Mouse (Mus musculus) heart, embryonic 14.5 days (tissue): Measurements from ENCODE around the gene Mrgbp. TPM values are rescaled to one million over a fixed set of nuclear protein-coding genes. Genes with fewer than 3 reads are reported as not detected.

Experiments
- ATAC-seq: fragments of 200-750 bp; cut with Nextera tagmentation; 2 replicates; pipeline ENCODE4 v1.8.0; 2017; ENCODE audit warnings: low read depth, moderate TSS enrichment; ENCODE audit not compliant: insufficient number of reproducible peaks, insufficient read depth, low FRiP score
- H3K27ac ChIP-seq, 2 experiments: fragments of 200-500 bp in 1 of 2; fragments of 300-500 bp in 1 of 2; sonication (generic) in 1 of 2; replicated peaks in 1 of 2; 2 replicates each; pipeline ENCODE4 v1.5.1; 2012 to 2014; ENCODE audit warnings: low read depth in 2 of 2, low read length in 2 of 2, control low read depth in 1 of 2, mild to moderate bottlenecking in 1 of 2, mixed read lengths in 1 of 2; ENCODE audit not compliant: control insufficient read depth in 1 of 2, insufficient read depth in 1 of 2
- H3K27me3 ChIP-seq: fragments of 300-500 bp; sonication (generic); 2 replicates; pipeline ENCODE4 v1.6.1; 2014; ENCODE audit warnings: mild to moderate bottlenecking, low read length, control low read depth; ENCODE audit not compliant: control insufficient read depth, insufficient read depth
- H3K36me3 ChIP-seq: fragments of 300-500 bp; sonication (generic); 2 replicates; pipeline ENCODE4 v1.6.1; 2014; ENCODE audit warnings: mild to moderate bottlenecking, control low read depth, low read length, mixed read lengths; ENCODE audit not compliant: control insufficient read depth, insufficient read depth
- H3K4me1 ChIP-seq, 2 experiments: fragments of 200-500 bp in 1 of 2; fragments of 300-500 bp in 1 of 2; sonication (generic) in 1 of 2; 2 replicates each; pipeline ENCODE4 v1.6.1; 2012 to 2014; ENCODE audit warnings: low read length in 2 of 2, control low read depth in 1 of 2, mixed read lengths in 1 of 2; ENCODE audit not compliant: control insufficient read depth in 2 of 2, insufficient read depth in 2 of 2
- H3K4me2 ChIP-seq: fragments of 300-500 bp; sonication (generic); 2 replicates; pipeline ENCODE4 v1.6.1; 2014; ENCODE audit warnings: mild to moderate bottlenecking, low read length
- H3K4me3 ChIP-seq, 2 experiments: fragments of 200-500 bp in 1 of 2; fragments of 300-500 bp in 1 of 2; sonication (generic) in 1 of 2; 2 replicates each; pipeline ENCODE4 v1.5.1; 2012 to 2014; ENCODE audit warnings: low read length in 2 of 2, mild to moderate bottlenecking in 2 of 2, control low read depth in 1 of 2, low read depth in 1 of 2, moderate library complexity in 1 of 2; ENCODE audit not compliant: control insufficient read depth in 1 of 2, insufficient read depth in 1 of 2
- H3K9ac ChIP-seq: fragments of 300-500 bp; sonication (generic); 2 replicates; pipeline ENCODE4 v1.6.1; 2014; ENCODE audit warnings: mild to moderate bottlenecking, low read length
- H3K9me3 ChIP-seq: fragments of 300-500 bp; sonication (generic); 2 replicates; pipeline ENCODE4 v1.6.1; 2016; ENCODE audit warnings: low read length, control low read depth; ENCODE audit not compliant: control insufficient read depth
- WGBS: fragments of 180-500 bp; shearing (Covaris S2); extraction: QIAGEN DNeasy Blood & Tissue Kit; methylation state at CpG from one replicate; pipeline ENCODE4 v1.1.7; 2014; 5-methylcytosine and 5-hydroxymethylcytosine counted together
- polyA plus RNA-seq: library from polyadenylated mRNA; unstranded; fragments of >200 nt; fragmentation: Nextera tagmentation; extraction: Ambion mirVana; gene quantifications from 2 replicates; pipeline ENCODE4 v1.2.1, GENCODE M21; 2014

Mrgbp gene
- 23.5 and 24.4 TPM in 2 replicates for polyA plus RNA-seq

DNA sequence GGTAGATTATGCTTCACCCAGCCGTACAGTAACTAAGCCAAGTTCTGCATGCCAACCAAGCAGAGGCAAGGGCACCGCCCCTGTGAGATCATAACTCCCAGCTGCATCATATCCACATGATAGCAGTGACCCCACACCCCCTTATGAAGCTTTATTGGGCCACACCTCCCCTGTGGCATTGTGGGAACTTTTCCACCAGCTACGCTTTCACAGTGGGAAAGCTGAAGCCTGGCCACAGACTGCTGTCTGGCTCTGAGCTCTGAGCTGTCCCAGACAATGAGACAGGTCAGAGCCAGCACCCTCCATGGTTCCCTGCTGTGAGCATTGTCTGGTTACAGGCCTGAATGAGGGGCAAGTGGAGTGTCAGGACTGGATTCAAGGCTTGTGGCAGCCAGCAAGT lies at the start of gene Mrgbp:
Gene Mrgbp (plus strand): TSS at position 303 of the 400 bp plus-strand sequence.
- Histone ChIP-seq H3K9ac (0 out of 2 replicates have a peak within 1 kb of the TSS, but pooled peaks have one; percentile 21), H3K9me3 (no peaks in the 10 kb centered on the region), H3K4me2 (no peak within 1 kb of the TSS), H3K27me3 (no peaks in the 10 kb centered on the region), H3K27ac (no peak within 1 kb of the TSS), H3K4me1 (peaks cover 8 to 16% of the 10 kb centered on the region in 2 experiments; a peak in 3 of 4 replicates), H3K36me3 (peaks cover 19% of the 10 kb centered on the region), H3K4me3 (no peak within 1 kb of the TSS)
- ATAC-seq: no peak
- 76% methylated on average over 3 of the region's 3 CpGs for WGBS

DNA sequence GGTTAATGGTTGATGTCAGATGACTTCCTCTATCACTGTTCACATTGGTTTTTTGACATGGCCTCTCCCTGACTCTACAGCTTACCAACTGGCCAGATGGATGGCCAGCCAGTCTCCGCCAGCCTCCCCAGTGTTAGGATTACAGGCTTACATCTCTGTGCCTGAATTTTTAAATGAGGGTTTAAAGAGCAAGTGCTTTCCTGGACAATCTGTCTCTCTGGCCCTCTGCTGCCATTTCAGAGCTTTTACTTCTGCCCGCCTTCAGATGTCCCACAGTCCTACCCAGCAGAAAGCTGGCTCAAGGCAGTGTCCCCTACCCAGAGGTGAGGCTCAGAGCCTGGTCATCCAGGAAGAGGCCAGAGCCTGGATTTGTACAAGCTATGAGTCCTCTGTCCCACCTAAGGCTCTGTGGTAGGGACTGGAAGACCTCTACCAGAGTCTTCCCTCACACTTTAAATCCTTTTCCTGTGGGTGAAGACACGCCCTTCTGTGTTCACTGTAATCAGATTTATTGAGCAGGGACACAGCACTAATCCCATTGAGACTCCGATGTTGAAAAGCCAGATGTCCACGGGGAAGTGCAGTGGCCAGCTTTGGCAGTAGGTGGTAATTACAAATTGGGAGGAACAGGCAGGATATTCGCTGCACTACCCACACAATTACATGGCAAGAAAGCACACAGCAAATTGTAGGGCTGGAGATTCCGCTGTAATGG lies 49.3 kb upstream of the Mrgbp start:
- H3K27me3 ChIP-seq: peaks cover 17% of the 10 kb centered on the region
- H3K9me3 ChIP-seq: no peaks in the 10 kb centered on the region
- WGBS: 67% methylated on average over 7 of the region's 7 CpGs
- H3K4me1 ChIP-seq: peaks cover 0 to 5% of the 10 kb centered on the region in 2 experiments; a peak in 2 of 4 replicates
- ATAC-seq: no peak
- no peak overlapping the region for H3K4me3 ChIP-seq
- H3K4me2 ChIP-seq: no peak overlapping the region
- H3K9ac ChIP-seq: no peak overlapping the region
- H3K36me3 ChIP-seq: no peaks in the 10 kb centered on the region
- H3K27ac ChIP-seq: no peak overlapping the region

DNA sequence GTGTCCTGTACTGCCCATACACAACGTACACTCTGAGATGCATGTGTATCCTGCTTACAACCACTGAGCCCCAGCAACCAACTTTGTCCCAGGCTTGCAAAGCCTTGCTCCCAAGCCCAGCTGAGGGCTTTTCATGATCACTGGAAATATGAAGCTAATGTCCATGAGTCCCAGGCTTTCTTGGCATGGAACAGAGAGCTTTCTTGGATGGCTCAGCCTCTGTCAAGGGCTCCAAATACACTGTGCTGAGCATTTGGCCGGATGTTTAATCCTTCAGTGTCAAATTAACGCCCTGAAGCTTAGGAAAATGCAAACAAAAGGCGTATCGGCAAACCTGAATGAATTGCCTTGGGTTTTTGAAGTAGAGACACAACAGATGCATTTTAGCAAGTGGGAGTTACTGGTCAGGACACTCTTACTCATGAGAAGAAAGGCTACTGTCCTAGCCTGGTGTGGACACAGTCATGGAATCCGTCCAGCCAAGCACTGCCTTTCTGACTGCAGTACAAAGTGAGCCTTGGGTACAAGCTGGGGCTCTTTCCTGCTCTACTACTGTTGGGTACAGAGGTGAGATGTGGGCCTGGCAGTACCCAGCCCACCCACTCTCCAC lies 48.6 kb upstream of the Mrgbp start:
- Histone ChIP-seq H3K27ac (no peak overlapping the region), H3K9me3 (no peaks in the 10 kb centered on the region), H3K4me2 (no peak overlapping the region), H3K4me3 (no peak overlapping the region), H3K4me1 (peaks cover 0 to 5% of the 10 kb centered on the region in 2 experiments; a peak in 2 of 4 replicates), H3K9ac (no peak overlapping the region), H3K36me3 (no peaks in the 10 kb centered on the region), H3K27me3 (peaks cover 17% of the 10 kb centered on the region)
- ATAC-seq: no peak
- WGBS: 57% methylated on average over 6 of the region's 6 CpGs

DNA sequence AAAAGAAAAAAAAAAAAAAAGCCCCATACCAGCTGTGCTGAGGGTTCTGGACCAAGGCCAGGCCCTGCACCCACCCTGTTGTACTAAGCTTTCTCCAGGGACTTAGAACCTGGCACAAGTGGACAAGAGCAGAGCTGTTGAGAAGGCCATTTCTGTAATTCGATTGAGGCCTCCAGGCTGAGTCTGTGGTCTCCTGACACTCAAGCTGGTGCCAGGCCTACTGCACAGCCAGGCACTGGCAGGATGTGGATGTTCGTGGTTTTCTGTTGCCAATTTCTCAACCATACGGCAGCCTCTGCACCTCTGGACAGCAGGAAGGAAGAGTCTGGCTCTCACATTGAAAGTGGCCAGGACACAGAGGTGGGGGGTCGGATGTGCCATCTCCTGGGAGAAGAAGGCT lies 47.9 kb upstream of the Mrgbp start:
- peaks cover 10% of the 10 kb centered on the region for H3K27me3 ChIP-seq
- ATAC-seq: no peak
- peaks cover 0 to 3% of the 10 kb centered on the region in 2 experiments; a peak in 2 of 4 replicates for H3K4me1 ChIP-seq
- no peak overlapping the region for H3K4me3 ChIP-seq
- no peak overlapping the region for H3K9ac ChIP-seq
- H3K9me3 ChIP-seq: no peaks in the 10 kb centered on the region
- no peaks in the 10 kb centered on the region for H3K36me3 ChIP-seq
- H3K27ac ChIP-seq: no peak overlapping the region
- 59% methylated on average over 4 of the region's 4 CpGs for WGBS
- no peak overlapping the region for H3K4me2 ChIP-seq

DNA sequence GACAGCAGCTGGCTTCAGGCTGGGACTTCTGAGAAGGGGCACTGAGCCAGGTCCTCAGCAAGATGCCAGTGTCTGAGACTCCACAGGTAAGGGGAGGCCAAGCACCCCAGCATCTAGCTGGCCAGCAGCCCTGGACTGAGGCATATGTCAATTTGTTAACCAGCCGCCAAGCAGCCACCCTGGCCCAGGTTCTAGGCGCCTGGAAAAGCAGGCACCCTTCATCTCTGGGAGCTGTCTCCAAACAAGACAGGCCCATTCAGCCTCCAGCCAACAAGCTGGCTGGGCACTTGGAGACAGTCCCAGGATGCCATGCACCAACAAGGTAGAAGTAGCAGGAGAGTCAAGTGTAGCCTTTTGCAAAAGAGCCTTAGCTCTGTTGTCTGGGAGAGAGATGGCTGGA lies 37.4 kb upstream of the Mrgbp start:
- Histone ChIP-seq H3K27me3 (no peaks in the 10 kb centered on the region), H3K36me3 (no peaks in the 10 kb centered on the region), H3K4me1 (no peaks in the 10 kb centered on the region), H3K9ac (no peak overlapping the region), H3K9me3 (no peaks in the 10 kb centered on the region), H3K4me2 (no peak overlapping the region), H3K27ac (no peak overlapping the region), H3K4me3 (no peak overlapping the region)
- 83% methylated on average over 2 of the region's 2 CpGs for WGBS
- no peak for ATAC-seq

DNA sequence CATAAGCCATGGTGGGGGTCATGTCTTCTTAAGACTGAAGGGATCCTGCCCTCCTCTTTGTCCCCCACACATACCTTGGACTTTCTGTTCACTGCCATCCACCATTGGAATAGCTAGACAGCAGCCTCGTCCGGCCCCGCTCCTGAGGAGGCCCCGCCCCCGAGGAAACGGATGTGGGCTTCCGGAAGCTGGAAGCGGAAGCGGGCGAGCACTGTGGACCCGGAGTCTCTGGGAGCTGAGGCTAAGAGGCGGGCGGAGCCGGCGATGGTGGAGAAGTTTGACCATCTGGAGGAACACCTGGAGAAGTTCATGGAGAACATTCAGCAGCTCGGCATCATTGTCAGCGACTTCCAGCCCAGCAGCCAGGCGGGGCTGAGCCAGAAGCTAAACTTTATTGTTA lies 36.1 kb upstream of the Mrgbp start:
- no peaks in the 10 kb centered on the region for H3K27me3 ChIP-seq
- ATAC-seq: no peak
- no peak overlapping the region for H3K4me2 ChIP-seq
- no peak overlapping the region for H3K27ac ChIP-seq
- no peak overlapping the region for H3K4me3 ChIP-seq
- no peak overlapping the region for H3K9ac ChIP-seq
- H3K9me3 ChIP-seq: no peaks in the 10 kb centered on the region
- H3K36me3 ChIP-seq: no peaks in the 10 kb centered on the region
- 79% methylated on average over 18 of the region's 18 CpGs for WGBS
- no peaks in the 10 kb centered on the region for H3K4me1 ChIP-seq

DNA sequence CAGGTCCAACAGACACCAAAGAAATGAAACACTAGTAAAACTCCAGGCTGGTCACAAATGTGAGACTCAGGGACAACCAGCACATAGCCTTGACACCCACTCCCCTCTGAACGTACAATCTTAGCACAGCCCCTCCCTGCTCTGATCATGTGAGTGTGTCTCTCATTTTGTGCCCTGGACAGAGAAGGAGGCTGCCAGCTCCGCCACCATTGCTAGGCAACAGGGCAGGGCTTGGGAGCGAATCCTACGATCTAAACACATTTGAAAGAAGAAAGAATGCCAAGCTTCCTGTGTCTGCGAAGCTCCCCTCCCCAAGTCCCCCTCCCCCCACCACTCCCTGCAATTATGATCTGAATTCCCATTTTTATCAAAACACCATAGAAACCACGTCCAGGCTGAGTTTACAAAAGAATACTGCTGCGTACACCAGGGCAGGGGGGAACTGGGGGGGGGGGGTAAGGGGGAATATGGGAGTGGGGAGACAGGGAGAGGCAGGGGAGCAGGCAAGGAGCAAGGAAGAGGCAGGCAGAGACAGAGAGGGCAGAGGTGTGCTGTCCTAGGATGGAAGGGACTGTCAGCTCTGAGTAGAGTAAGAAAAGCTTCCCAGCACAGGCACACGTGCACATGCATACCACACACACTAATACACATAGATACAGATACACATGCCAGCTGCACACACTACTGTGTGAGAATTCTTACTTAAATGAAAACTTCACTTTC lies 33.6 kb upstream of the Mrgbp start:
- ATAC-seq: no peak
- H3K27me3 ChIP-seq: no peaks in the 10 kb centered on the region
- 44% methylated on average over 8 of the region's 8 CpGs for WGBS
- no peaks in the 10 kb centered on the region for H3K4me1 ChIP-seq
- no peak overlapping the region for H3K27ac ChIP-seq
- no peak overlapping the region for H3K4me3 ChIP-seq
- H3K36me3 ChIP-seq: no peaks in the 10 kb centered on the region
- no peaks in the 10 kb centered on the region for H3K9me3 ChIP-seq
- no peak overlapping the region for H3K4me2 ChIP-seq
- H3K9ac ChIP-seq: no peak overlapping the region
